Mouse (Mus musculus) kidney, embryonic 16.5 days (tissue): ENCODE results near the gene Sult1a1. TPM values are rescaled to one million over a fixed set of nuclear protein-coding genes. Genes with fewer than 3 reads are reported as not detected.
A peak's percentile ranks its signal among the peaks of the same experiment; 100 is the strongest.

ENCODE experiments used
- ATAC-seq: fragments of 200-750 bp; cut with Nextera tagmentation; 2 replicates; pipeline ENCODE4 v1.8.0; 2017; ENCODE audit warnings: moderate TSS enrichment; ENCODE audit not compliant: low FRiP score, low TSS enrichment
- H3K27ac ChIP-seq: fragments of 300-500 bp; sonication (generic); 2 replicates; pipeline ENCODE4 v1.5.1; 2014; ENCODE audit warnings: low read length
- H3K27me3 ChIP-seq: fragments of 300-500 bp; sonication (generic); 2 replicates; pipeline ENCODE4 v1.6.1; 2014; ENCODE audit warnings: low read length, control low read depth, mixed read lengths; ENCODE audit not compliant: insufficient read depth
- H3K36me3 ChIP-seq: fragments of 300-500 bp; sonication (generic); 2 replicates; pipeline ENCODE4 v1.6.1; 2014; ENCODE audit warnings: low read length, control low read depth, mixed read lengths; ENCODE audit not compliant: insufficient read depth
- H3K4me1 ChIP-seq: fragments of 300-500 bp; sonication (generic); 2 replicates; pipeline ENCODE4 v1.6.1; 2014; ENCODE audit warnings: low read length, control low read depth, mixed read lengths; ENCODE audit not compliant: insufficient read depth
- H3K4me2 ChIP-seq: fragments of 300-500 bp; sonication (generic); replicated peaks from 2 replicates; pipeline ENCODE4 v1.6.1; 2014; ENCODE audit warnings: low read depth, low read length
- H3K4me3 ChIP-seq: fragments of 300-500 bp; sonication (generic); 2 replicates; pipeline ENCODE4 v1.5.1; 2014; ENCODE audit warnings: mild to moderate bottlenecking, low read length
- H3K9ac ChIP-seq: fragments of 300-500 bp; sonication (generic); replicated peaks from 2 replicates; pipeline ENCODE4 v1.6.1; 2014; ENCODE audit warnings: low read length
- H3K9me3 ChIP-seq: fragments of 300-500 bp; sonication (generic); 2 replicates; pipeline ENCODE4 v1.6.1; 2016; ENCODE audit warnings: low read length, control low read depth
- WGBS: fragments of 180-500 bp; shearing (Covaris S2); extraction: QIAGEN DNeasy Blood & Tissue Kit; methylation state at CpG from one replicate; pipeline ENCODE4 v1.1.7; 2014; 5-methylcytosine and 5-hydroxymethylcytosine counted together
- polyA plus RNA-seq: library from polyadenylated mRNA; unstranded; fragments of >200 nt; fragmentation: Nextera tagmentation; extraction: Ambion mirVana; gene quantifications from 2 replicates; pipeline ENCODE4 v1.2.1, GENCODE M21; 2015

Gene Sult1a1
- 9.1 and 9.4 TPM in 2 replicates for polyA plus RNA-seq

GRCm38 (mm10) chr7:126676207-126676606, at the start of gene Sult1a1:
Sult1a1 (minus strand) TSS chr7:126676432.
- Histone ChIP-seq H3K36me3 (peaks cover 20% of the 10 kb centered on the region), H3K9ac (peak within 1 kb of the TSS; percentile 32; the same call in 1 of the 2 replicates), H3K4me2 (peak within 1 kb of the TSS; percentile 25; the same call in 1 of the 2 replicates), H3K4me1 (no peaks in the 10 kb centered on the region; the same call in 1 of the 2 replicates), H3K27me3 (no peaks in the 10 kb centered on the region), H3K9me3 (no peaks in the 10 kb centered on the region), H3K4me3 (no peak within 1 kb of the TSS; the same call in 1 of the 2 replicates), H3K27ac (peak within 1 kb of the TSS; percentile 67; the same call in 1 of the 2 replicates)
- WGBS: 76% methylated on average over 1 of the region's 1 CpGs
- 0 out of 2 replicates have a peak, but pooled peaks have one; percentile 27 for ATAC-seq

- Histone ChIP-seq H3K27ac (no peak overlapping the region), H3K4me2 (no peak overlapping the region), H3K36me3 (no peaks in the 10 kb centered on the region), H3K9ac (no peak overlapping the region), H3K27me3 (no peaks in the 10 kb centered on the region), H3K9me3 (no peaks in the 10 kb centered on the region; the same call in 1 of the 2 replicates), H3K4me1 (no peaks in the 10 kb centered on the region), H3K4me3 (no peak overlapping the region)
- 82% methylated on average over 5 of the region's 5 CpGs for WGBS
- no peak for ATAC-seq
Measured at GRCm38 (mm10) chr7:126725667-126726066, 49.4 kb upstream of the Sult1a1 start.

DNA sequence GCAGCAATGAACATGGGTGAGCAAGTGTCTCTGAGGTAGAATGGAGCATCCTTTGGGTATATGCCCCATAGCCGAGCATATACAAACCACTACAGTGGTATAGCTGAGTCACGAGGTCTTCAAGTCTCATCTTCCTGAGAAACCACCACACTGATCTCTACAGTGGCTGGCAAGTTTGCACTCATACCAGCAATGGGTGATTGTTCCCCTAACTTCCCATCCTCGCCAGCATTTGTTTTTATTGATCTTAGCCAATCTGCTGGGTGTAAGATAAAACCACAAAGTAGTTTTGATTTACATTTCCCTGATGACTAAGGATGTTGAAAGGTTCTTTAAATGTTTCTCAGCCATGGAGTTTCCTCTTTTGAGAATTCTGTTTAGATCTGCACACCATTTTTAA, 48.8 kb upstream of the Sult1a1 start:
- ATAC-seq: no peak
- 74% methylated on average over 3 of the region's 3 CpGs for WGBS
- H3K27ac ChIP-seq: no peak overlapping the region
- no peak overlapping the region for H3K9ac ChIP-seq
- H3K4me3 ChIP-seq: no peak overlapping the region
- no peaks in the 10 kb centered on the region for H3K36me3 ChIP-seq
- no peak overlapping the region for H3K4me2 ChIP-seq
- no peaks in the 10 kb centered on the region for H3K27me3 ChIP-seq
- H3K4me1 ChIP-seq: no peaks in the 10 kb centered on the region
- no peaks in the 10 kb centered on the region; the same call in 1 of the 2 replicates for H3K9me3 ChIP-seq

GRCm38 (mm10) chr7:126721635-126722034, 45.4 kb upstream of the Sult1a1 start:
- Histone ChIP-seq H3K9me3 (no peaks in the 10 kb centered on the region; the same call in 1 of the 2 replicates), H3K27ac (no peak overlapping the region), H3K4me2 (no peak overlapping the region), H3K9ac (no peak overlapping the region), H3K4me1 (no peaks in the 10 kb centered on the region), H3K4me3 (no peak overlapping the region), H3K27me3 (no peaks in the 10 kb centered on the region), H3K36me3 (no peaks in the 10 kb centered on the region)
- ATAC-seq: no peak
- WGBS: 93% methylated on average over 13 of the region's 13 CpGs

- H3K36me3 ChIP-seq: no peaks in the 10 kb centered on the region
- no peak overlapping the region for H3K4me3 ChIP-seq
- no peaks in the 10 kb centered on the region; the same call in 1 of the 2 replicates for H3K9me3 ChIP-seq
- H3K9ac ChIP-seq: no peak overlapping the region
- no peak overlapping the region for H3K4me2 ChIP-seq
- ATAC-seq: no peak
- H3K27ac ChIP-seq: no peak overlapping the region
- no peaks in the 10 kb centered on the region for H3K27me3 ChIP-seq
- no peaks in the 10 kb centered on the region for H3K4me1 ChIP-seq
- WGBS: 87% methylated on average over 5 of the region's 5 CpGs
Measured at GRCm38 (mm10) chr7:126718787-126719337, 42.6 kb upstream of the Sult1a1 start.

DNA sequence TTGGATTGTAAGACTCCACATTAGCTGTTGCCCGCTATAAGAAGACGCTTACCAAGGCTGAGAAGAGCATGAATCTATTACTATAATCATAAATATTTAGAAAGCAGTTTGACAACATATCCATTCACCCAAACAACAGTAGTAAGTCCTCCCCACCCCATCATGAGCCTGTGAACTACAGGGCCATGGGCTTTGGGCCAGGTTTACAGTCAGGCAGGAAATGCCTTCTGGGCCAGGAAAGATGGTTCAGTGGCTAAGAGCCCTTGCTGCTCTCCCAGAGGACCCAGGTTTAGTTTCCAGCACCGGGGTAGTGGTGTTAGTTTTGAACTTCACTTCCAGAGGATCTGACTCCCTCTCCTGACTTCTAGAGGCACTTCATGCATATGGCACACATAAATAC, 41.3 kb upstream of the Sult1a1 start:
- 82% methylated on average over 3 of the region's 3 CpGs for WGBS
- Histone ChIP-seq H3K4me2 (no peak overlapping the region), H3K36me3 (no peaks in the 10 kb centered on the region), H3K9me3 (no peaks in the 10 kb centered on the region), H3K4me1 (no peaks in the 10 kb centered on the region), H3K4me3 (no peak overlapping the region), H3K27ac (no peak overlapping the region), H3K27me3 (no peaks in the 10 kb centered on the region), H3K9ac (no peak overlapping the region)
- ATAC-seq: no peak

DNA sequence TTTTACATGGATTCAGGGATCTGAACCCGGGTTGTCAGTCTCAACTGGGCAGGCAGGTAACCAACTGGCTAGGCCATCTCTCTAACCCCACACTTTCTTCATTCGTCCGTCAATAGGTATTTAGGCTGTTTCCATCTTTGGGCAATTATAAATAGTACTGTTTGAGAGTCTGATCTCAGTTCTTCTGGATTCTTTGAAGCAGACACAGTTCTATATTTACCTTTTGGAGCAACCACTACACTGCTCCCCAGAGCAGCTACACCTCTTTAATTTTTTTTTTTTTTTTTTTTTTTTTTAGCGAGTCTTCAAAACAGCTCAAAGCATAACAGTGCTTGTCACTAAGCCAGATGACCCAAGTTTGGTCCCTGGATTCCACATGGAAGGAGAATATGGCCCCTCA, 39.4 kb upstream of the Sult1a1 start:
- WGBS: 81% methylated on average over 4 of the region's 4 CpGs
- Histone ChIP-seq H3K4me1 (no peaks in the 10 kb centered on the region), H3K36me3 (no peaks in the 10 kb centered on the region), H3K27me3 (no peaks in the 10 kb centered on the region), H3K4me2 (no peak overlapping the region), H3K4me3 (no peak overlapping the region), H3K27ac (no peak overlapping the region), H3K9ac (no peak overlapping the region), H3K9me3 (no peaks in the 10 kb centered on the region)
- ATAC-seq: no peak

- Histone ChIP-seq H3K4me3 (no peak overlapping the region), H3K36me3 (no peaks in the 10 kb centered on the region), H3K4me2 (no peak overlapping the region), H3K9me3 (peaks cover 5% of the 10 kb centered on the region; the same call in 1 of the 2 replicates), H3K27me3 (no peaks in the 10 kb centered on the region), H3K27ac (no peak overlapping the region), H3K9ac (no peak overlapping the region), H3K4me1 (no peaks in the 10 kb centered on the region)
- ATAC-seq: no peak
- WGBS: 74% methylated on average over 3 of the region's 3 CpGs
Measured at GRCm38 (mm10) chr7:126711910-126712309, 35.7 kb upstream of the Sult1a1 start.

- Histone ChIP-seq H3K4me2 (no peak overlapping the region), H3K9ac (no peak overlapping the region), H3K27me3 (peaks cover 2% of the 10 kb centered on the region; the same call in 1 of the 2 replicates), H3K4me1 (no peaks in the 10 kb centered on the region), H3K36me3 (no peaks in the 10 kb centered on the region), H3K9me3 (peaks cover 5% of the 10 kb centered on the region; the same call in 1 of the 2 replicates), H3K27ac (no peak overlapping the region), H3K4me3 (no peak overlapping the region)
- WGBS: 63% methylated on average over 4 of the region's 4 CpGs
- no peak for ATAC-seq
Measured at GRCm38 (mm10) chr7:126710266-126710665, 34.0 kb upstream of the Sult1a1 start.

GRCm38 (mm10) chr7:126708175-126708952, 32.1 kb upstream of the Sult1a1 start:
- peaks cover 16% of the 10 kb centered on the region for H3K27me3 ChIP-seq
- ATAC-seq: no peak
- H3K9ac ChIP-seq: no peak overlapping the region
- no peaks in the 10 kb centered on the region for H3K36me3 ChIP-seq
- peaks cover 11% of the 10 kb centered on the region for H3K4me1 ChIP-seq
- WGBS: 83% methylated on average over 10 of the region's 10 CpGs
- H3K4me2 ChIP-seq: no peak overlapping the region
- H3K4me3 ChIP-seq: no peak overlapping the region
- H3K27ac ChIP-seq: no peak overlapping the region
- H3K9me3 ChIP-seq: peaks cover 5% of the 10 kb centered on the region; the same call in 1 of the 2 replicates
